Mouse (Mus musculus) forebrain, postnatal 0 days (tissue): Measurements from ENCODE around the gene Usp8. TPM values are rescaled to one million over a fixed set of nuclear protein-coding genes. Genes with fewer than 3 reads are reported as not detected.

Experiments used
- ATAC-seq: fragments of 200-750 bp; cut with Nextera tagmentation; 2 replicates; pipeline ENCODE4 v1.8.0; 2017; ENCODE audit warnings: mild to moderate bottlenecking, moderate library complexity
- DNase-seq: peaks from one replicate; pipeline ENCODE4 v3.0.0-alpha.2; 2015
- H3K27ac ChIP-seq: fragments of 300-500 bp; sonication (generic); 2 replicates; pipeline ENCODE4 v1.5.1; 2014; ENCODE audit warnings: low read depth, mild to moderate bottlenecking, antibody characterized with exemption, low read length, moderate library complexity, mixed read lengths
- H3K27me3 ChIP-seq: fragments of 300-500 bp; sonication (generic); 2 replicates; pipeline ENCODE4 v1.6.1; 2014; ENCODE audit warnings: mild to moderate bottlenecking, low read length, mixed read lengths; ENCODE audit not compliant: insufficient read depth
- H3K36me3 ChIP-seq: fragments of 300-500 bp; sonication (generic); 2 replicates; pipeline ENCODE4 v1.6.1; 2014; ENCODE audit warnings: mild to moderate bottlenecking, moderate library complexity; ENCODE audit not compliant: insufficient read depth
- H3K4me1 ChIP-seq: fragments of 300-500 bp; sonication (generic); 2 replicates; pipeline ENCODE4 v1.6.1; 2014; ENCODE audit warnings: antibody characterized with exemption; ENCODE audit not compliant: insufficient read depth
- H3K4me2 ChIP-seq: fragments of 300-500 bp; sonication (generic); 2 replicates; pipeline ENCODE4 v1.6.1; 2014; ENCODE audit warnings: low read depth, mild to moderate bottlenecking, moderate library complexity
- H3K4me3 ChIP-seq: fragments of 300-500 bp; sonication (generic); 2 replicates; pipeline ENCODE4 v1.5.1; 2014; ENCODE audit warnings: low read depth, low read length, mixed read lengths
- H3K9ac ChIP-seq: fragments of 300-500 bp; sonication (generic); 2 replicates; pipeline ENCODE4 v1.6.1; 2014; ENCODE audit warnings: mild to moderate bottlenecking
- H3K9me3 ChIP-seq: fragments of 300-500 bp; sonication (generic); 2 replicates; pipeline ENCODE4 v1.6.1; 2016; ENCODE audit warnings: low read length
- CTCF ChIP-seq: sonication (generic); IDR thresholded peaks from 2 replicates; pipeline ENCODE4 v1.5.1; 2016; ENCODE audit warnings: antibody characterized with exemption, control low read depth, low read depth
- WGBS: fragments of 180-500 bp; shearing (Covaris S2); extraction: QIAGEN DNeasy Blood & Tissue Kit; methylation state at CpG from one replicate; pipeline ENCODE4 v1.1.7; 2014; 5-methylcytosine and 5-hydroxymethylcytosine counted together
- polyA plus RNA-seq: library from polyadenylated mRNA; unstranded; fragments of >200 nt; fragmentation: Nextera tagmentation; extraction: Ambion mirVana; gene quantifications from 2 replicates; pipeline ENCODE4 v1.2.1, GENCODE M21; 2015
- total RNA-seq: library from RNA; depleted of rRNA; stranded (reverse); fragments of >200 nt; gene quantifications from 2 replicates; pipeline ENCODE4 v1.2.3, GENCODE M21; 2014; rRNA removed

The Usp8 gene
- total and polyA plus RNA-seq, 2 experiments from 2014 or later, result 15.4 to 17.9 TPM

GRCm38 (mm10) chr2:126787721-126788342 lies 80.7 kb downstream of the Usp8 start:
- H3K9ac ChIP-seq, result no peak overlapping the region
- no peaks in the 10 kb centered on the region for H3K9me3 ChIP-seq
- ATAC-seq (peak; percentile 40; the same call in 1 of the 2 replicates), DNase-seq (no peak)
- H3K4me1 ChIP-seq, result no peaks in the 10 kb centered on the region
- H3K27me3 ChIP-seq, result no peaks in the 10 kb centered on the region
- TF ChIP-seq CTCF, result no peak
- 32% methylated on average over 9 of the region's 9 CpGs for WGBS
- H3K4me3 ChIP-seq, result no peak overlapping the region
- H3K27ac ChIP-seq, result no peak overlapping the region
- H3K4me2 ChIP-seq, result no peak overlapping the region
- peaks cover 20% of the 10 kb centered on the region for H3K36me3 ChIP-seq

- Histone ChIP-seq H3K27ac (no peak overlapping the region), H3K4me2 (no peak overlapping the region), H3K4me3 (no peak overlapping the region), H3K36me3 (peaks cover 49% of the 10 kb centered on the region), H3K27me3 (no peaks in the 10 kb centered on the region), H3K9me3 (no peaks in the 10 kb centered on the region), H3K4me1 (no peaks in the 10 kb centered on the region), H3K9ac (no peak overlapping the region)
- no peak for ATAC-seq
- TF ChIP-seq CTCF, result no peak
- DNase-seq, result no peak
- 77% methylated on average over 5 of the region's 5 CpGs for WGBS
Observed at GRCm38 (mm10) chr2:126792611-126793010, 85.5 kb downstream of the Usp8 start.

- ATAC-seq (no peak), DNase-seq (no peak)
- peak; percentile 48 for TF ChIP-seq CTCF
- Histone ChIP-seq H3K9me3 (no peaks in the 10 kb centered on the region), H3K36me3 (peaks cover 54% of the 10 kb centered on the region), H3K27ac (no peak overlapping the region), H3K27me3 (no peaks in the 10 kb centered on the region), H3K4me2 (no peak overlapping the region), H3K9ac (no peak overlapping the region), H3K4me1 (no peaks in the 10 kb centered on the region), H3K4me3 (no peak overlapping the region)
- 92% methylated on average over 3 of the region's 3 CpGs for WGBS
Observed at GRCm38 (mm10) chr2:126795708-126796107, 88.6 kb downstream of the Usp8 start.

GRCm38 (mm10) chr2:126798455-126798854 lies 91.3 kb downstream of the Usp8 start:
- no peak for ATAC-seq

GRCm38 (mm10) chr2:126801980-126802379 lies 94.9 kb downstream of the Usp8 start:
- Histone ChIP-seq H3K4me3 (no peak overlapping the region), H3K4me2 (no peak overlapping the region), H3K4me1 (no peaks in the 10 kb centered on the region), H3K27ac (no peak overlapping the region), H3K36me3 (peaks cover 45% of the 10 kb centered on the region), H3K9me3 (no peaks in the 10 kb centered on the region), H3K27me3 (no peaks in the 10 kb centered on the region), H3K9ac (no peak overlapping the region)
- ATAC-seq (no peak), DNase-seq (no peak)
- TF ChIP-seq CTCF, result no peak
- WGBS, result 96% methylated on average over 3 of the region's 3 CpGs

More at GRCm38 (mm10) chr2:126798455-126798854, 91.3 kb downstream of the Usp8 start:
- no peak for DNase-seq
- Histone ChIP-seq H3K36me3 (peaks cover 47% of the 10 kb centered on the region), H3K4me2 (no peak overlapping the region), H3K9ac (no peak overlapping the region), H3K4me1 (no peaks in the 10 kb centered on the region), H3K27me3 (no peaks in the 10 kb centered on the region), H3K27ac (no peak overlapping the region), H3K9me3 (no peaks in the 10 kb centered on the region), H3K4me3 (no peak overlapping the region)
- WGBS, result 70% methylated on average over 5 of the region's 5 CpGs
- no peak for TF ChIP-seq CTCF

Other genes starting within 250 kb of the Usp8 start
- gene Atp8b4, start 206.7 kb upstream of the Usp8 start, total RNA-seq, result 0.08 TPM in 1 of 2 replicates, not detected in the other
- gene Atp8b4, start 206.7 kb upstream of the Usp8 start, polyA plus RNA-seq, result 0.03 and 0.11 TPM in 2 replicates
- gene Slc27a2, start 154.9 kb upstream of the Usp8 start, total RNA-seq, result 4.4 and 6.9 TPM in 2 replicates
- gene Slc27a2, start 154.9 kb upstream of the Usp8 start, polyA plus RNA-seq, result 3.6 and 5.9 TPM in 2 replicates
- gene Hdc, start 88.0 kb upstream of the Usp8 start, total RNA-seq, result 7.9 and 8.3 TPM in 2 replicates
- 3.6 and 5.7 TPM in 2 replicates for gene Hdc, start 88.0 kb upstream of the Usp8 start, polyA plus RNA-seq
- gene Gabpb1, start 31.0 kb upstream of the Usp8 start, total RNA-seq, result 23.9 and 27.6 TPM in 2 replicates
- gene Gabpb1, start 31.0 kb upstream of the Usp8 start, polyA plus RNA-seq, result 23.9 and 30.3 TPM in 2 replicates
- gene Usp50, start 76.1 kb downstream of the Usp8 start, total RNA-seq, result 0.14 and 0.31 TPM in 2 replicates
- 1.3 and 2.1 TPM in 2 replicates for gene Usp50, start 76.1 kb downstream of the Usp8 start, polyA plus RNA-seq
- 36.9 and 51.9 TPM in 2 replicates for gene Trpm7, start 168.9 kb downstream of the Usp8 start, total RNA-seq
- 13.6 and 21.7 TPM in 2 replicates for gene Trpm7, start 168.9 kb downstream of the Usp8 start, polyA plus RNA-seq
- 38.9 and 55.3 TPM in 2 replicates for gene Sppl2a, start 225.9 kb downstream of the Usp8 start, total RNA-seq
- gene Sppl2a, start 225.9 kb downstream of the Usp8 start, polyA plus RNA-seq, result 24.8 and 30.5 TPM in 2 replicates